Mouse (Mus musculus) adrenal gland, adult 2 months (tissue): ENCODE results near the gene Lamb3. TPM values are rescaled to one million over a fixed set of nuclear protein-coding genes. Genes with fewer than 3 reads are reported as not detected.
A peak's percentile ranks its signal among the peaks of the same experiment; 100 is the strongest.

Experiments used
- DNase-seq: peaks from one replicate; pipeline ENCODE4 v3.0.0; 2021
- long read RNA-seq: library from polyadenylated mRNA; stranded (forward); transcript quantifications from one replicate; pipeline ENCODE4 v2.0.0, GENCODE M21; 2021
- polyA plus RNA-seq: library from polyadenylated mRNA; depleted of rRNA; stranded (reverse); fragments of >200 nt; gene quantifications from 2 replicates; pipeline ENCODE4 v1.2.3, GENCODE M21; 2012; rRNA removed
- total RNA-seq, 2 experiments: library from RNA; stranded (reverse); gene quantifications; 2 replicates each; pipeline ENCODE4 v1.2.3; 2021

The Lamb3 gene
- total RNA-seq, result 1 to 10 TPM in 1 of 2 experiments, under 1 TPM in 1; 0.69 to 2.3 TPM
- 0.30 and 0.31 TPM in 2 replicates for polyA plus RNA-seq
- long read RNA-seq, partial matches to known transcripts, result 0 of 2 reads
- long read RNA-seq, other reads (novel, unspliced or antisense), result 1 of 2 reads

GRCm38 (mm10) chr1:193207503-193207902, at the start of gene Lamb3:
Gene Lamb3 (plus strand): TSS chr1:193207699.
- no peak for DNase-seq

- no peak for DNase-seq
Observed at GRCm38 (mm10) chr1:193159163-193159562, 48.3 kb upstream of the Lamb3 start.

- DNase-seq, result no peak
Observed at GRCm38 (mm10) chr1:193159613-193160012, 47.9 kb upstream of the Lamb3 start.

- peak; percentile 49 for DNase-seq
Observed at GRCm38 (mm10) chr1:193160317-193161032, 47.0 kb upstream of the Lamb3 start.

GRCm38 (mm10) chr1:193167746-193168145, 39.8 kb upstream of the Lamb3 start, which contains the start of gene A130010J15Rik:
Gene A130010J15Rik (plus strand): TSS chr1:193168046.
- DNase-seq, result no peak

GRCm38 (mm10) chr1:193169228-193169627, 38.3 kb upstream of the Lamb3 start:
- no peak for DNase-seq

GRCm38 (mm10) chr1:193169856-193170255, 37.6 kb upstream of the Lamb3 start:
- no peak for DNase-seq

GRCm38 (mm10) chr1:193172991-193173809, 34.3 kb upstream of the Lamb3 start:
- peak; percentile 97 for DNase-seq

GRCm38 (mm10) chr1:193173810-193174129, 33.7 kb upstream of the Lamb3 start:
- DNase-seq, result no peak

GRCm38 (mm10) chr1:193174143-193174733, 33.3 kb upstream of the Lamb3 start:
- no peak for DNase-seq

- DNase-seq, result no peak
Observed at GRCm38 (mm10) chr1:193181104-193181503, 26.4 kb upstream of the Lamb3 start.

GRCm38 (mm10) chr1:193188257-193188656, 19.2 kb upstream of the Lamb3 start:
- DNase-seq, result no peak

GRCm38 (mm10) chr1:193189151-193189621, 18.3 kb upstream of the Lamb3 start:
- peak; percentile 14 for DNase-seq

- DNase-seq, result no peak
Observed at GRCm38 (mm10) chr1:193189771-193190170, 17.7 kb upstream of the Lamb3 start.

- DNase-seq, result no peak
Observed at GRCm38 (mm10) chr1:193191675-193192283, 15.7 kb upstream of the Lamb3 start.

GRCm38 (mm10) chr1:193194416-193195140, 12.9 kb upstream of the Lamb3 start:
- DNase-seq, result no peak

- DNase-seq, result no peak
Observed at GRCm38 (mm10) chr1:193195169-193195810, 12.2 kb upstream of the Lamb3 start.

GRCm38 (mm10) chr1:193197494-193198205, 9.8 kb upstream of the Lamb3 start:
- no peak for DNase-seq

- no peak for DNase-seq
Observed at GRCm38 (mm10) chr1:193198312-193198711, 9.2 kb upstream of the Lamb3 start.
